Mouse (Mus musculus) mouse trophoblast stem cell (cell line): ENCODE results near the gene Schip1.

ENCODE experiments used
- in situ Hi-C, 2 experiments: fragments of 300-500 bp; cut with MseI, MboI; formaldehyde crosslinking; loops; 2 replicates in 1 of 2; 3 replicates in 1 of 2; pipeline ENCODE4 v1.15.1; 2025

The Schip1 gene

DNA sequence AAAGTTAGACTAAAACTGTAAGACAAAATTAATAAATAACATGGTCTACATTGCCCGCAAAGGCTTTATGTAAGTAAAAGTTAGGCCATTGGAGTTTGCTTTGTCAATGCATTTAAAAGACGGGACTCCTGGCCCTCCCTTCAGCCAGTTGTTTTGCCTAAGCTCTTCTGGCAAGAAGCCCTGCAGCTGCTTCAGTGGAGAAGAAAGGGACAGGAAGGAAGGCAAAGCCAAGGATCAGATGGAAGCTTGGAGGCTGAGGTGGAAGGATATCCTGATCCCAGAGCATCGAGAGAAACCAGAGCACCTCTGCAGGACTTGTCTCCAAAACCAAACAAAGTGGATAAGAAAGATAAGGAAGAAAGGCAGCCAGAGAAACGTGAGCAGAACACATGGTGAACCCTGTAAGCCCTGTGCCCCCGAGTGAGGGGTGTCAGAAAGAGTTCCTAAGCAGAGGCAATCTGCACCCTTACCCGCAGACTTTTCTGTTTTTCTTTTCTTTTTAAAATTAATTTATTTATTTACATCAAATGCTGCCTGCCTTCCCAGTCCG lies 442.2 kb downstream of the Schip1 start:
- in situ Hi-C loops: no loop called here

GRCm38 (mm10) chr3:68508629-68509028 lies 444.0 kb downstream of the Schip1 start:
- in situ Hi-C loops: no loop called here

DNA sequence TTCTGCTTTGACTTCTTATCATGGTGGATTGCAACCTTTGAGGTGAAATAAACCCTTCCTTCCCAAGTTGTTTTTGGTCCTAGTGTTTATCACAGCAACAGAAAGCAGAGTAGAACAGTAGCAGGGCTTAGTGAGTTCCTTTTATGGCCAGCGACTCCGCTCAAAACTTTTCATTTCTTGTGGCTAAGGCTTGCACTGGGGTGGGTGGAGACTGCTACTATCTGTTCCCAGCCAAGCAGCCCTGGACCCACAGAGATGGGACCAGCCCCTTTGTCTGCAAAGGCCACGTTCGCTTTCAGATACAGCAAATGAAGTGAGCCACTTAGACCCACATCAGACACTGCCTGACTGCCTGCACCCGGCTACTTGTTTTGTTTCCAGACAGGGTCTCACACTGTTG lies 446.3 kb downstream of the Schip1 start:
- in situ Hi-C loops: no loop called here

DNA sequence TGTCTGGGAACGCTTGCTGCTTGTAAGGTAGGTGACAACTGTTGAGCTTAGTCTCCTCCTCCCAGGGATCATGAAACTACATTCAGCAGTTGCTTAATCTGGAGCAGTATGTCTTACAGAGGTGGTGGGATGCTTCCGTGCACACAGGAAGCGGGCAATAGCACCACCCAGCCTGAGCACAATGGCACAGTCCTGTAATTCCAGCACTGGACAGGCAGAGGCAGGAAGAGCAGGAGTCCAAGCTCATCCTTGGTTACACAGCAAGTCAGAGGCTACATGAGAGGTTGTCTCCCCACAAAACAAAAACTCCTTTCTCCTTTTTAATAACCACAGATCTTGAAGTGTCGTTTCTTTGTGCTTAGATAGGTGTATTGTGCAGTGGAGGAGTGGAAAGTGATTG lies 447.1 kb downstream of the Schip1 start:
- in situ Hi-C loops: no loop called here

GRCm38 (mm10) chr3:68512327-68512726 lies 447.7 kb downstream of the Schip1 start:
- in situ Hi-C loops: no loop called here

DNA sequence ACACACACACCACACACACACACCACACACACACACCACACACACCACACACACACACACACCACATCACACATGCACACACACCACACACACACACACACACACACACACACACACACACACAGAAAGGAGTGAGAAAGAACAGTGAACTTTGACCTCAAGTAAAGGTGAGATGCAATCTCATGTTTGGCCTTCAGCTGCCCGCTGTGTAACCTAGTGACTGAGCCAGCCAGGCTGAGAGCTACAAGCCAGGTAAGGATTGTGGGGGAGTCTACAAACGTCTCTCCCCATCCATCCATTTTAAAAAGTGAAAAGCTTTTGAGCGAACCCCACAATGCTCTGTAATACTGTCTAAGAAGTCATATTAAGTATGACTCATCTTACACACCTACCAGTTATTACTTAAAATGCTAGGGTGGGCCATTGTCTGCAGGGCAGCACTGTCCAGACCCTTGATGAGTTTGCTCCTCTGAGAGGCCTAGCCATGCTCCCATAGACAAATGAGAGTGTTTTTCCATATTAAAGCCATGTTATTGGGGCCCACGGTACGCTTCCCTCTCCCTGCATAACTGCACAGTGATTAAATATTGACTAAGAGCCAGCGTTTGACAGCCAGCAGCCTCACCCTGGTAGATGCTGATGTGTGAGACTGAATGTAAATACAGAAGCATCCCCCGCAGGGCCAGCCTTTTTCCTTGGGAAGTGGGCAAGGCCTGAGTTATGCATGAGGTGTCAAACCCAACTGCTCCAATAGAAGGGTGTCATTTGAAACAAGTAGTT lies 448.9 kb downstream of the Schip1 start:
- in situ Hi-C loops: no loop called here

DNA sequence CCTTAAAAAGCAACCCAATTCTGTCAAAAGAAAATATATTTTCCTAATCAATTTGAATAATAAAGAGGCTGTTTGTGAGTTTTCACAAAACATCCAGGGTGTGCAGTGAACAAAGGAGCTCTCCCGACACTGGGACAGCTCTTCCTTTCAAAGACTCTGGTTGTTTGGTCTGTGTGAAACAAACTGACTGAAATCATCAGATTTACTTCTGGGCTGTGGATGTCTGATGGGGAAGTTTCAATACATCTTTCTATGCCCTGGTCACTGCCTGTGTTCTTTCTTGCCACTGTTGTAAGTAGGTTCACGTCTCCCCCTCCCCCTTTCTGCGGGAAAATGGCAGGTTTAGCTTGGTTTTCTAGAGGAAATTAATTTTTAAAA lies 449.5 kb downstream of the Schip1 start:
- in situ Hi-C loops: no loop called here

- in situ Hi-C loops: no loop called here
Measured at GRCm38 (mm10) chr3:68514717-68515116, 450.1 kb downstream of the Schip1 start.

GRCm38 (mm10) chr3:68516393-68517081 lies 451.9 kb downstream of the Schip1 start:
- in situ Hi-C loops: no loop called here

DNA sequence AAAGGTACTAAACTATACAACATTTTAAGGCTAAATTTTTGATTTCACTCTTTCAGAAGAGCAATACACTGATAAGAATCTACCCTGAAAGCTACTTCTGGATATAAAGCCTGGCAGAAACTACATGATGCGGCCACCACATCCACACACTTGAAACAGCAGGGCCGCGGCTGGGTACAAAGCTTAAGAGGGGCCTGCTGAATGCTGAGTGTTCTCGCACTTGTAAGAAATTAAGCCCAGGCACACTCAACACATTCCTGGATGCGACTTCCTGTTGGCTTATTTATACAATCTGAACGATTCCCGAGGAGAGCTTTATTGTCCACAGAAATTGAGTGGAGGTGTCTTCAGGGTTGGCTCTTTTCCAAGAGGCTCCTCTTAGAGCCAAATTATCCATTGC lies 452.6 kb downstream of the Schip1 start:
- in situ Hi-C loops: no loop called here

GRCm38 (mm10) chr3:68518041-68518440 lies 453.4 kb downstream of the Schip1 start:
- in situ Hi-C loops: no loop called here

DNA sequence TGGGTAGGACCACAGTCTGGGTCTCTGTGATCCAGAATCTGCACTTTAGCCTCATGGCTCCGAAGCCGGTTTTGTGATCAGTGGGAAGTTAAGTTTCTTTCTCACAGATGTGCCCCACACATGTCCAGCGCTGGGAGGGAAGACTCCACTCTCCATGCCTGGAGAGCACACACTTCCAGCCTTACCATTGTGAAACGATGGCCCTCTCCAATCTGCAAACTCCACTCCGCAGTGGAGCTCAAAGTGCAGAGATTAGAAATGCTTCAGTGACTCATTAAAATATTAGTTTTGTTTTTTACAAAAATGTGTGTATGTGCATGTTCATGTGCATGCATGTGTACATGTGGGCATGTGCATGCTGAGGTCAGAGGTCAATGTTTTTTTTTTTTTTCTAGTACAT lies 454.0 kb downstream of the Schip1 start:
- in situ Hi-C loops: no loop called here

DNA sequence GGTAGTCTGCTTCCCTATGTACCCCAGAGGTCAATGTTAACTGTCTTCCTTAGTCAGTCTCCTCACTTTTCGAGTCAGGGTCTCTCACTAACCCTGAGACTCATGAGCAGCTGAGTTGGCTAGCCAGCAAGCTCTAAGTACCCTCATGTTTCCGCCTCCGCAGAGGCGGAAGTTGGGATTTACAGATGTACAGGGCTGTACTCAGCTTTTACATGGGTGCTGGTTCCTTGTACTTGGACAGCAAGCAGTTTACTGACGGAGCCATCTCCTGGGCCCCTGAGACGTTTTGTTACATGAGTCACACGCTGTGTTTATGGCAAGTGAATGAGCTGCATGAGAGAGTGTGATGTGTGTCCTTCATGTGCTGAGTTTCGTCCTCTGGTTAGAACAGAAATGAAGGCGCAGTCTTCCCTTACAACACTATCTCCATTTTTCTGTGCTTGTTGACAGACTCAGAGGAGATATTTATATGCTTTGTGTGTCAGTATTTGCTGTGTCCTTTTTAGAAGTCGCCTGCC lies 460.8 kb downstream of the Schip1 start:
- in situ Hi-C loops: no loop called here

DNA sequence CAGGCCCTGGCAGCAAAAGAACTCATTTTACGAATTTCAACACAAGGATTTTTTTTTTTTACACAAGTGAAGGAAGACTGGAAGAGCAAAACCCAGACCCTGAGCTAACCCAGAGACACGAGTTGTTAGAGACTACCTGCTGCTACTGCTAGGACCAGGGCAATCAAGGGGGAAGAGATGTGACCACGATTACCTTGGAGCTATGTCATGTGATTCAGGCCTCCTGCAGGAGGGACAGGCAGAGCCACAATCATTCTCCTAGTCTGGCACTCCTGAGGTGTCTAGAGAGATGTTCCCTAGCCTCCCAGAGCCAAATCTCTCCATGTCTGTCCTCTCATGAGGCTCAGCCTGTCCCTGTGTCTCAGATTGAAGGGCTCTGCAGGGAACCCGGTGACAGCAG lies 461.8 kb downstream of the Schip1 start:
- in situ Hi-C loops: no loop called here

DNA sequence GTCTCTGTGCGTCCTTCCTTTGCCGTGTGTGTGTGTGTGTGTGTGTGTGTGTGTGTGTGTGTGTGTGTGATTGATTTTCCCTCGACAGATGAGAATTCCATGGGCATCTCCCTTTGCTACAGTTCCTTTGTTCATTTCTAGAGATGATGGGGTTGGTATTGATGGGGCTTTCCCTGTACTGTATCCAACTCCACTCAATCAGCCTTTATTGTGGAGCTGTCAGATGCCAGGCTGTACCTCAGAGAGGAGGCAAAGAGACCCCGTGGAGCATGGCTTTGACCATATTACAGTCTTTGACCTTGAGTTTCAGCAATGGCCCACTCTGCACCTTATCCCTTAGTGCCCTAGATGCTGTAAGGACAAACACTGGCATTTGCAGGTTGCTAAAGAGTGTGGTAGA lies 462.6 kb downstream of the Schip1 start:
- in situ Hi-C loops: no loop called here

- in situ Hi-C loops: no loop called here
Measured at GRCm38 (mm10) chr3:68531908-68532307, 467.3 kb downstream of the Schip1 start.

- in situ Hi-C loops: no loop called here
Measured at GRCm38 (mm10) chr3:68534571-68535051, 470.0 kb downstream of the Schip1 start.

GRCm38 (mm10) chr3:68535160-68535728 lies 470.6 kb downstream of the Schip1 start:
- in situ Hi-C loops: no loop called here

- in situ Hi-C loops: no loop called here
Measured at GRCm38 (mm10) chr3:68536071-68536470, 471.5 kb downstream of the Schip1 start.

- in situ Hi-C loops: loop anchor here in 1 of 2 experiments (5.0 kb wide), 1 partner anchor 484 kb away; no protein-coding TSS in a partner anchor
Measured at GRCm38 (mm10) chr3:68541688-68542087, 477.1 kb downstream of the Schip1 start.

GRCm38 (mm10) chr3:68542944-68543501 lies 478.4 kb downstream of the Schip1 start:
- in situ Hi-C loops: loop anchor here in 1 of 2 experiments (5.0 kb wide), 1 partner anchor 486 kb away; no protein-coding TSS in a partner anchor

- in situ Hi-C loops: loop anchor here in 1 of 2 experiments (5.0 kb wide), 1 partner anchor 488 kb away; no protein-coding TSS in a partner anchor
Measured at GRCm38 (mm10) chr3:68544811-68545210, 480.2 kb downstream of the Schip1 start.
